Mouse (Mus musculus): ENCODE data around the gene Fars2.

The Fars2 gene

GRCm38 (mm10) chr13:36731016-36731930, 614.1 kb downstream of the Fars2 start:
- no peak for DNase-seq (ENCODE audit: low read depth, low spot score)

GRCm38 (mm10) chr13:36731931-36732461, 614.8 kb downstream of the Fars2 start:
- no peak for DNase-seq (ENCODE audit: low read depth, low spot score)

- no peak for DNase-seq (ENCODE audit: low read depth, low spot score)
Observed at GRCm38 (mm10) chr13:36732891-36733490, 615.8 kb downstream of the Fars2 start.

- DNase-seq (ENCODE audit: low read depth, low spot score) = no peak
Observed at GRCm38 (mm10) chr13:36733566-36733965, 616.4 kb downstream of the Fars2 start.

- no peak for DNase-seq (ENCODE audit: low read depth, low spot score)
Observed at GRCm38 (mm10) chr13:36733989-36734690, 616.9 kb downstream of the Fars2 start.

GRCm38 (mm10) chr13:36734731-36735571, 617.7 kb downstream of the Fars2 start, which contains the start of gene Nrn1:
Gene Nrn1 (minus strand): TSS chr13:36735131.
- DNase-seq (ENCODE audit: low read depth, low spot score) = no peak

- DNase-seq (ENCODE audit: low read depth, low spot score) = no peak
Observed at GRCm38 (mm10) chr13:36735901-36736618, 618.8 kb downstream of the Fars2 start.

- no peak for DNase-seq (ENCODE audit: low read depth, low spot score)
Observed at GRCm38 (mm10) chr13:36736619-36736996, 619.4 kb downstream of the Fars2 start.

- DNase-seq (ENCODE audit: low read depth, low spot score) = no peak
Observed at GRCm38 (mm10) chr13:36750056-36750455, 632.8 kb downstream of the Fars2 start.

- no peak for DNase-seq (ENCODE audit: low read depth, low spot score)
Observed at GRCm38 (mm10) chr13:36751861-36752260, 634.6 kb downstream of the Fars2 start.

GRCm38 (mm10) chr13:36766801-36767200, 649.6 kb downstream of the Fars2 start:
- DNase-seq (ENCODE audit: low read depth, low spot score) = no peak
